20 mouse cellular contexts compared by ENCODE assay signal in the genomic region with DNA sequence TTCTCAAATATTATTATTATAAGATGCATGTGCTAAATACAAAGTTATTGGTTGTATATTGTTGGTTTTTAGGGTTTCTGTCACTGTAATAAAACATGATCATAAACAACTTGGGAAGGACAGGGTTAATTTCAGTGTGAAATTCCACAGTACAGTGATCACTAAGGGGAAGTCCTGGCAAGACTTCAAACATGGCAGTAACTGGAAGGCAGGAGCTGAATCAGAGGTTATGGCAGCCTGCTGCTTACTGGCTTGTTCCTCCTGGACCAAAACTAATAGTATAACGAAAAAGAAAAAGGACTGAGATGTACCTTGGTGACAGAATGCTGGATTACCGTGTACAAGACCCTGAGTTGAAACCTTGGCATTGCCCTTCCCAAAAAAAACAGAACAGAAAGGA.
DNase-seq lines count a peak whose midpoint lies in the region; ATAC-seq and TF ChIP-seq lines count a peak whose summit lies in the region.
"Had no signal": no experiment of that assay in that cellular context is flagged by ENCODE, and none has a peak within 500 bp of the region (broad histone marks: within the 10 kb centered on the region; RNA-seq: fewer than 3 reads in every experiment).

No protein-coding gene starts in this region.

- WGBS in forebrain, embryonic 15.5 days = 45% methylated on average over 2 of the region's 2 CpGs
- WGBS in forebrain, embryonic 10.5 days = 82% methylated on average over 2 of the region's 2 CpGs
- WGBS in hindbrain, postnatal 0 days = 29% methylated on average over 2 of the region's 2 CpGs
- 52% methylated on average over 2 of the region's 2 CpGs for WGBS in hindbrain, embryonic 16.5 days

- no peaks in the 10 kb centered on the region for H3K9me3 ChIP-seq in forebrain, embryonic 15.5 days
- H3K9me3 ChIP-seq in forebrain, embryonic 10.5 days = no peaks in the 10 kb centered on the region
- no peaks in the 10 kb centered on the region for H3K9me3 ChIP-seq in hindbrain, postnatal 0 days (ENCODE audit: low read length)
- no peaks in the 10 kb centered on the region for H3K9me3 ChIP-seq in hindbrain, embryonic 16.5 days (ENCODE audit: control insufficient read depth, low read length)
- H3K9me3 ChIP-seq: embryonic facial prominence, embryonic 12.5 days; forebrain, embryonic 13.5 days; G1E; hindbrain, embryonic 15.5 days had no signal

- no peaks in the 10 kb centered on the region; the same call in 1 of the 2 replicates for H3K4me1 ChIP-seq in forebrain, embryonic 15.5 days
- H3K4me1 ChIP-seq in forebrain, embryonic 10.5 days = no peaks in the 10 kb centered on the region
- no peaks in the 10 kb centered on the region for H3K4me1 ChIP-seq in hindbrain, postnatal 0 days (ENCODE audit: insufficient read depth, low read length)
- no peaks in the 10 kb centered on the region for H3K4me1 ChIP-seq in hindbrain, embryonic 16.5 days (ENCODE audit: control insufficient read depth, insufficient read depth, low read depth, low read length)
- H3K4me1 ChIP-seq: embryonic facial prominence, embryonic 12.5 days; forebrain, embryonic 13.5 days; hindbrain, embryonic 15.5 days had no signal

- H3K36me3 ChIP-seq in forebrain, embryonic 15.5 days = no peaks in the 10 kb centered on the region
- no peaks in the 10 kb centered on the region for H3K36me3 ChIP-seq in forebrain, embryonic 10.5 days (replicated peaks)
- no peaks in the 10 kb centered on the region for H3K36me3 ChIP-seq in hindbrain, postnatal 0 days (ENCODE audit: insufficient read depth, low read length)
- no peaks in the 10 kb centered on the region for H3K36me3 ChIP-seq in hindbrain, embryonic 16.5 days (ENCODE audit: control insufficient read depth, insufficient read depth, low read length)
- H3K36me3 ChIP-seq: embryonic facial prominence, embryonic 12.5 days; G1E; hindbrain, embryonic 15.5 days had no signal

- ATAC-seq in forebrain, embryonic 15.5 days (replicated peaks) = 0 out of 2 replicates have a peak, but pooled peaks have one; percentile 64
- ATAC-seq in hindbrain, postnatal 0 days = no peak
- ATAC-seq in hindbrain, embryonic 16.5 days = no peak
- ATAC-seq: CD4-positive, CD25-positive, alpha-beta regulatory T cell, adult 4 months; forebrain, embryonic 13.5 days had no signal

- no peak overlapping the region for H3K27ac ChIP-seq in forebrain, embryonic 15.5 days (replicated peaks)
- no peak overlapping the region for H3K27ac ChIP-seq in forebrain, embryonic 10.5 days
- no peak overlapping the region for H3K27ac ChIP-seq in hindbrain, postnatal 0 days
- no peak overlapping the region for H3K27ac ChIP-seq in hindbrain, embryonic 16.5 days (ENCODE audit: low read depth, low read length)
- H3K27ac ChIP-seq: embryonic facial prominence, embryonic 12.5 days; forebrain, embryonic 13.5 days; hindbrain, embryonic 15.5 days had no signal

- no peak for TF ChIP-seq CTCF in hindbrain, postnatal 0 days (IDR thresholded peaks at IDR 0.05; ENCODE audit: low read depth)

- H3K9ac ChIP-seq in forebrain, embryonic 15.5 days (replicated peaks) = no peak overlapping the region
- no peak overlapping the region for H3K9ac ChIP-seq in hindbrain, postnatal 0 days (replicated peaks; ENCODE audit: low read length)
- H3K9ac ChIP-seq in hindbrain, embryonic 16.5 days (ENCODE audit: low read depth, low read length) = no peak overlapping the region
- H3K9ac ChIP-seq: embryonic facial prominence, embryonic 12.5 days; forebrain, embryonic 13.5 days; hindbrain, embryonic 15.5 days had no signal

- H3K27me3 ChIP-seq in forebrain, embryonic 15.5 days = no peaks in the 10 kb centered on the region
- no peaks in the 10 kb centered on the region for H3K27me3 ChIP-seq in forebrain, embryonic 10.5 days (ENCODE audit: poor library complexity, severe bottlenecking)
- H3K27me3 ChIP-seq in hindbrain, postnatal 0 days (ENCODE audit: insufficient read depth, low read length) = no peaks in the 10 kb centered on the region
- no peaks in the 10 kb centered on the region for H3K27me3 ChIP-seq in hindbrain, embryonic 16.5 days (replicated peaks; ENCODE audit: control insufficient read depth, insufficient read depth, low read length)
- H3K27me3 ChIP-seq: embryonic facial prominence, embryonic 12.5 days; forebrain, embryonic 13.5 days; hindbrain, embryonic 15.5 days had no signal

- H3K4me3 ChIP-seq in forebrain, embryonic 15.5 days = no peak overlapping the region
- no peak overlapping the region for H3K4me3 ChIP-seq in forebrain, embryonic 10.5 days
- no peak overlapping the region for H3K4me3 ChIP-seq in hindbrain, postnatal 0 days (ENCODE audit: low read length)
- H3K4me3 ChIP-seq in hindbrain, embryonic 16.5 days (ENCODE audit: low read length) = no peak overlapping the region
- H3K4me3 ChIP-seq: embryonic facial prominence, embryonic 12.5 days; forebrain, embryonic 13.5 days; hindbrain, embryonic 15.5 days had no signal

- no peak for DNase-seq in forebrain, embryonic 10.5 days (ENCODE audit: extremely low spot score, low spot score)
- DNase-seq in hindbrain, postnatal 0 days (ENCODE audit: low spot score) = peak; percentile 31
- peak; percentile 54 for DNase-seq in NIH3T3 (ENCODE audit: low read depth)
- DNase-seq in fibroblast of lung, adult 2 months (ENCODE audit: low read depth) = peak; percentile 22
- no peak for DNase-seq in frontal cortex, postnatal 36 days (ENCODE audit: low spot score in 2 of 2)
- DNase-seq: adrenal gland, postnatal 10 days; B cell, adult 2 months; cerebellum, adult 11-12 months; cerebellum, postnatal 25 days; gastrocnemius, postnatal 14 days; heart, postnatal 36 days; kidney, adult 11 months; kidney, adult 9 months had no signal

- H3K4me2 ChIP-seq in forebrain, embryonic 15.5 days (replicated peaks) = no peak overlapping the region
- H3K4me2 ChIP-seq in hindbrain, postnatal 0 days (ENCODE audit: low read depth, low read length) = no peak overlapping the region
- H3K4me2 ChIP-seq in hindbrain, embryonic 16.5 days (ENCODE audit: low read length) = no peak overlapping the region
- H3K4me2 ChIP-seq: embryonic facial prominence, embryonic 12.5 days; forebrain, embryonic 13.5 days; hindbrain, embryonic 15.5 days had no signal

Comparison
In these comparisons a context has a peak if more than half of its experiments do, and no peak if none do; other contexts are left out.
1. DNase-seq: peak in hindbrain, postnatal 0 days (single experiment), NIH3T3 (single experiment) and fibroblast of lung, adult 2 months (single experiment); none in forebrain, embryonic 10.5 days (single experiment) and frontal cortex, postnatal 36 days (0 of 2).